Mouse (Mus musculus) neutrophil, adult 5-6 weeks (primary cell): ENCODE results near the gene Rab11fip5. TPM values are rescaled to one million over a fixed set of nuclear protein-coding genes. Genes with fewer than 3 reads are reported as not detected.

Experiments used
- ATAC-seq: fragments of 151-379, 151-347 bp; 2 replicates; pipeline ENCODE4 v1.8.0; 2017; ENCODE audit warnings: mild to moderate bottlenecking, moderate TSS enrichment; ENCODE audit not compliant: insufficient number of reproducible peaks, poor library complexity, low FRiP score, severe bottlenecking; ENCODE audit errors: extremely low read depth
- total RNA-seq: library from RNA; stranded (forward); fragments of 200-1000 nt; gene quantifications from 2 replicates; pipeline ENCODE4 v1.2.3, GENCODE M21; 2017

Rab11fip5 gene
- total RNA-seq, 1 experiment from 2014 or later: 10.8 TPM

- ATAC-seq: no peak
Observed at GRCm38 (mm10) chr6:85288193-85288857, 86.1 kb downstream of the Rab11fip5 start.

GRCm38 (mm10) chr6:85286283-85287047 is 88.0 kb downstream of the Rab11fip5 start:
- no peak for ATAC-seq

Other genes starting within 250 kb of the Rab11fip5 start
- 3.0 and 5.8 TPM in 2 replicates for gene Spr, start 236.9 kb downstream of the Rab11fip5 start, total RNA-seq
- not detected in 2 replicates for gene Emx1, start 187.2 kb downstream of the Rab11fip5 start, total RNA-seq
- gene Sfxn5, start 41.2 kb downstream of the Rab11fip5 start, total RNA-seq: 104 and 118 TPM in 2 replicates
- gene Noto, start 49.3 kb upstream of the Rab11fip5 start, total RNA-seq: not detected in 2 replicates
- 22.2 and 23.2 TPM in 2 replicates for gene Smyd5, start 57.4 kb upstream of the Rab11fip5 start, total RNA-seq
- gene Cct7, start 76.9 kb upstream of the Rab11fip5 start, total RNA-seq: 104 and 115 TPM in 2 replicates
- 12.7 and 16.9 TPM in 2 replicates for gene Pradc1, start 77.3 kb upstream of the Rab11fip5 start, total RNA-seq
- 0.12 TPM in 1 of 2 replicates, not detected in the other for gene Fbxo41, start 128.4 kb upstream of the Rab11fip5 start, total RNA-seq
- gene Egr4, start 139.0 kb upstream of the Rab11fip5 start, total RNA-seq: not detected in 2 replicates
- gene Alms1, start 212.9 kb upstream of the Rab11fip5 start, total RNA-seq: 3.0 and 4.5 TPM in 2 replicates